Mouse (Mus musculus): ENCODE results near the gene Trim65. TPM values are rescaled to one million over a fixed set of nuclear protein-coding genes. Genes with fewer than 3 reads are reported as not detected.

Trim65 gene
- polyA plus RNA-seq, 1 experiment = 8.2 TPM

GRCm38 (mm10) chr11:116086258-116087193 lies 44.4 kb downstream of the Trim65 start, which contains the start of gene Wbp2:
TSS of gene Wbp2 (minus strand) at chr11:116086995.
- peaks cover 3% of the 10 kb centered on the region for H3K4me1 ChIP-seq (ENCODE audit: control insufficient read depth, insufficient read depth, low read length)
- peak within 1 kb of the TSS; percentile 91 for H3K4me3 ChIP-seq (replicated peaks; ENCODE audit: control insufficient read depth, low read depth, low read length)
- H3K27ac ChIP-seq (ENCODE audit: control insufficient read depth, insufficient read depth, low read depth, low read length, poor library complexity) = peak within 1 kb of the TSS; percentile 96
- WGBS = 3% methylated on average over 40 of the region's 43 CpGs
- TF ChIP-seq CTCF (IDR thresholded peaks at IDR 0.05; ENCODE audit: control insufficient read depth, insufficient read depth, low read length) = no peak
- TF ChIP-seq POLR2A (IDR thresholded peaks at IDR 0.05; ENCODE audit: borderline replicate concordance, control insufficient read depth, low read depth, low read length) = peak; percentile 92

DNA sequence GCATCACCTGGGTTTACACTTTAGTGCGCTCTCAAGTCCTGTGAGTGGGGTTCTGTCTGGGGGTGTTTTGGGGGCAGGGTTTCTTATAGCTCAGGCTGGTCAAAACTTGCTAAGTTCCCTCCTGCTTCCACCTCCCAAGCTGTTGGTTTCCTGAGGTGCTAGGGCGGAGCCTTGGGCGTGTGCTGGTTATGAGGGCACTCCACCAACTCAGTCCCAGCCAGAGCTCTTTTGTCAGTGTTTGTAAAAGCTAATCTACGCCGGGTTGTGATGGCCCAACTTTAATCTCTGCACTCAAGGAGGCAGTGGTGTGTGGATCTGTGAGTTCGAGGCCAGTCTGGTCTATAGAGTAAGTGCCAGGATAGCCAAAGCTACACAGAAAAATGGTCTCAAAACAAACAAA lies 46.8 kb downstream of the Trim65 start:
- Histone ChIP-seq H3K27ac (ENCODE audit: control insufficient read depth, insufficient read depth, low read depth, low read length, poor library complexity) (no peak overlapping the region), H3K4me1 (ENCODE audit: control insufficient read depth, insufficient read depth, low read length) (peaks cover 3% of the 10 kb centered on the region), H3K4me3 (replicated peaks; ENCODE audit: control insufficient read depth, low read depth, low read length) (no peak overlapping the region)
- 58% methylated on average over 6 of the region's 6 CpGs for WGBS
- no peak for TF ChIP-seq POLR2A (IDR thresholded peaks at IDR 0.05; ENCODE audit: borderline replicate concordance, control insufficient read depth, low read depth, low read length)
- no peak for TF ChIP-seq CTCF (IDR thresholded peaks at IDR 0.05; ENCODE audit: control insufficient read depth, insufficient read depth, low read length)

DNA sequence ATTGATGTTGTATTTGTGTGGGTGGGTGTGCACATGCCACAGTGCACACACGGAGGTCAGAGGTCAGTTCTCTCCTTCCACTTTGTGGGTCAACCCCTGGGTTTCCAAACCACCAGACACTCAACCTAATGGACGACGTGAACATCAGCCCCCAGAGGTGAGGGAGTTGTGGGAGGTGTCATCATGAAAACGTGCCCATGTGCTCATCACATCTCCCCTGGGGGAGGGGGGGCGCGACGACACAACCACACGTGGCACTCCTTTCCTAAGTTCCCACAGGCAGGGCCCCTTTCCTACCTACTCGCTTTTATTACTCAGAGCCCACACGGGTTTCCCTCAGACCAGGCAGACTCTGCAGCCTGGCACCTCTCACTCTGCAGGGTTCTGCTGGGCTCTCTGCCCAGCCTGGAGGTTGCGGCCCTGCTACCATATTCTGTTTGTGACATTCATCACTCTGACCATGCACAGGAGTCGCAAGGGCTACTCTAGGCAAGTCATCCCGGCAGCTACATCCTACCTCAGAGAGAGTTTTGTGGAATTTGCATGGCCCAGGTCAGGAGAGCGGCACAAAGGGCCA lies 47.7 kb downstream of the Trim65 start:
- Histone ChIP-seq H3K4me3 (replicated peaks; ENCODE audit: control insufficient read depth, low read depth, low read length) (no peak overlapping the region), H3K4me1 (ENCODE audit: control insufficient read depth, insufficient read depth, low read length) (peaks cover 3% of the 10 kb centered on the region), H3K27ac (ENCODE audit: control insufficient read depth, insufficient read depth, low read depth, low read length, poor library complexity) (no peak overlapping the region)
- TF ChIP-seq CTCF (IDR thresholded peaks at IDR 0.05; ENCODE audit: control insufficient read depth, insufficient read depth, low read length) (no peak), POLR2A (IDR thresholded peaks at IDR 0.05; ENCODE audit: borderline replicate concordance, control insufficient read depth, low read depth, low read length) (no peak)
- WGBS = 87% methylated on average over 14 of the region's 14 CpGs

DNA sequence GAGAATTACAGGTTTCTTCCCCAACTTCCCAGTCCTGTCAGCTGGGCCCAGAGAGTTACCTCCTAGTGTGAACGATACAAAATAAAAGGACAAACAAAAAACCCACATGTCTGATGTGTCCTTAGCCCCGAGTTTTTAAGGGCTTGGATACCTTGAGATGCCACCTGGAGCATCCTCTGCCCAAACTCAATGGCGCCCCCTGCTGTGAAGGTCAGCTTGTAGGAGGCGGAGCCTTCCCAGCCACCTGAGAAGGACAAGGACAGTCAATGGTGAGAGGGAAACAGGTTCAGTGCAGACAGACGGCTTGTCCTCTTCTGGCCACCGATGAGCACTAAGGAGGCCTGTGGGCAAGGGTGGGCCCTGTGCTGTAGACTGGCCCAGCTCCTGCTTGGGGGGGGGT lies 49.8 kb downstream of the Trim65 start:
- peaks cover 3% of the 10 kb centered on the region for H3K4me1 ChIP-seq (ENCODE audit: control insufficient read depth, insufficient read depth, low read length)
- TF ChIP-seq CTCF (IDR thresholded peaks at IDR 0.05; ENCODE audit: control insufficient read depth, insufficient read depth, low read length) (peak; percentile 87), POLR2A (IDR thresholded peaks at IDR 0.05; ENCODE audit: borderline replicate concordance, control insufficient read depth, low read depth, low read length) (no peak)
- no peak overlapping the region for H3K27ac ChIP-seq (ENCODE audit: control insufficient read depth, insufficient read depth, low read depth, low read length, poor library complexity)
- 59% methylated on average over 6 of the region's 6 CpGs for WGBS
- no peak overlapping the region for H3K4me3 ChIP-seq (replicated peaks; ENCODE audit: control insufficient read depth, low read depth, low read length)

- WGBS = 76% methylated on average over 10 of the region's 10 CpGs
- TF ChIP-seq CTCF (IDR thresholded peaks at IDR 0.05; ENCODE audit: control insufficient read depth, insufficient read depth, low read length) = no peak
- Histone ChIP-seq H3K27ac (ENCODE audit: control insufficient read depth, insufficient read depth, low read depth, low read length, poor library complexity) (no peak overlapping the region), H3K4me3 (replicated peaks; ENCODE audit: control insufficient read depth, low read depth, low read length) (no peak overlapping the region), H3K4me1 (ENCODE audit: control insufficient read depth, insufficient read depth, low read length) (peaks cover 2% of the 10 kb centered on the region; the same call in 1 of the 2 replicates)
Observed at GRCm38 (mm10) chr11:116079511-116079910, 51.4 kb downstream of the Trim65 start.

DNA sequence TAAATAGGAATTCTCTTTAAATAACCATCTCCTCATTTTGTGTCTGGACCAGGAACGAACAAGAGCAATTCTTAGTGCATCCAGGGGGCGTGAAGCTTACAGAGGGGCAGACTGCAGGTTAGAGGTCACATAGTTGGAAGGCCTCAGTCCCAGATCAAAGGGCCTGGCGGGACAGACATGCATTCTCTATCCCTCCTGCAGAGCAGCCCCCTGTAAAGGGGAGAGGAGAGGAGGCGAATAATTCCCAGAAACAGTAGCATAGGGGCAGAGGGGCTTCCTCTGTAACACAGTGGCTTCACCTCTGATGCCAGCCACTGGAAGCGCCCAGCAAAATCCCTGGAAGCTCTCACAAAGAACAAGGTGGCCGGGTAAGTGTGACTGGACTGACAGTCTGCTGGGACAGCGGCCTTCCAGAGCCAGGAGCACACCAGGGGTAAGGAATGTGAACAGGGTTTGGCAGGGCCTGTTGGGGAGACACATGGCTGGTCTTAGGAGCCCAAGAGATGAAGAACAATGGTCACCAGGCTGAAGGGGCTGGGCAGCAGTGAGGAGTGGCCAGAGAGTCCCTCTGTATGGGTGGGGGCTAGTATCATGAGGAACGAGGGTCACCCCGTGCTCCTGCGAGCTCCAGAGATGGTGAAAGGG lies 52.1 kb downstream of the Trim65 start:
- TF ChIP-seq CTCF (IDR thresholded peaks at IDR 0.05; ENCODE audit: control insufficient read depth, insufficient read depth, low read length) (no peak), POLR2A (IDR thresholded peaks at IDR 0.05; ENCODE audit: borderline replicate concordance, control insufficient read depth, low read depth, low read length) (no peak)
- Histone ChIP-seq H3K27ac (ENCODE audit: control insufficient read depth, insufficient read depth, low read depth, low read length, poor library complexity) (peak overlapping the region; percentile 72), H3K4me3 (replicated peaks; ENCODE audit: control insufficient read depth, low read depth, low read length) (no peak overlapping the region), H3K4me1 (ENCODE audit: control insufficient read depth, insufficient read depth, low read length) (peaks cover 2% of the 10 kb centered on the region; the same call in 1 of the 2 replicates)
- 68% methylated on average over 10 of the region's 10 CpGs for WGBS

DNA sequence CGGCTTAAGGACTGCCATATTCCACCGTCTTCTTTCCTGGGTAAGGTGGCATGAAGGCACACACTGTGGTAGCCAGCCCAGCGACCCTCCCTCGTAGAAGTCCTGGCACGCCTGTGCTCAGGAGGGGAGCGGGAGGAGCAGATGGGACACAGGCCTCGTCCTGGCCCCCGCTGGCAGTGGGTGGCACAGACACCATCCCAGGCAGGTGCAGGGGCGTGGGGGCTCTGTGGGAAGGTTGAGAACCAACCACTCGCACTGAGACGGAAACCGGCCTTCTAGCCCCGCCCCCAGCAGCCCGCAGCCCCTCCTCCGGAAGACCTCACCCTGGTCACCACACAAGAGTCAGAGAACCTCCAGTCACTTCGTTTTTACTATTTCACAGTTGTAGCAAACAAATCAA lies 52.7 kb downstream of the Trim65 start:
- 3% methylated on average over 15 of the region's 16 CpGs for WGBS
- Histone ChIP-seq H3K4me3 (replicated peaks; ENCODE audit: control insufficient read depth, low read depth, low read length) (peak overlapping the region; percentile 71), H3K4me1 (ENCODE audit: control insufficient read depth, insufficient read depth, low read length) (peaks cover 2% of the 10 kb centered on the region; the same call in 1 of the 2 replicates), H3K27ac (ENCODE audit: control insufficient read depth, insufficient read depth, low read depth, low read length, poor library complexity) (peak overlapping the region; percentile 98)
- no peak for TF ChIP-seq CTCF (IDR thresholded peaks at IDR 0.05; ENCODE audit: control insufficient read depth, insufficient read depth, low read length)
- TF ChIP-seq POLR2A (IDR thresholded peaks at IDR 0.05; ENCODE audit: borderline replicate concordance, control insufficient read depth, low read depth, low read length) = peak; percentile 95

Data from bone marrow, adult 2 months (tissue).